Mouse (Mus musculus) cortical plate, adult 2 months (tissue): ENCODE measurements around the gene Zfand3. TPM values are rescaled to one million over a fixed set of nuclear protein-coding genes. Genes with fewer than 3 reads are reported as not detected.
A peak's percentile ranks its signal among the peaks of the same experiment; 100 is the strongest.

ENCODE experiments used
- H3K27ac ChIP-seq: fragments of 200-500 bp; 2 replicates; pipeline ENCODE4 v1.5.1; 2012; ENCODE audit warnings: low read length, control low read depth, inconsistent platforms; ENCODE audit not compliant: insufficient read depth
- H3K4me1 ChIP-seq: fragments of 200-500 bp; 2 replicates; pipeline ENCODE4 v1.6.1; 2011; ENCODE audit warnings: low read length; ENCODE audit not compliant: control insufficient read depth, insufficient read depth
- H3K4me3 ChIP-seq: fragments of 200-500 bp; 2 replicates; pipeline ENCODE4 v1.5.1; 2011; ENCODE audit warnings: mild to moderate bottlenecking, low read length, control low read depth; ENCODE audit not compliant: insufficient read depth
- CTCF ChIP-seq: fragments of 200-500 bp; IDR thresholded peaks from 2 replicates; pipeline ENCODE4 v1.5.1; 2011; ENCODE audit warnings: mild to moderate bottlenecking, control low read depth, low read length; ENCODE audit not compliant: insufficient read depth; ENCODE audit errors: extremely low read depth
- POLR2A ChIP-seq: fragments of 200-500 bp; IDR thresholded peaks from 2 replicates; pipeline ENCODE4 v1.6.1; 2011; ENCODE audit warnings: mild to moderate bottlenecking, low read length, control low read depth; ENCODE audit not compliant: insufficient read depth; ENCODE audit errors: extremely low read depth
- polyA plus RNA-seq: library from polyadenylated mRNA; depleted of rRNA; stranded (reverse); fragments of >200 nt; gene quantifications from 2 replicates; pipeline ENCODE4 v1.2.3, GENCODE M21; 2012

Gene Zfand3
- polyA plus RNA-seq, 1 experiment, result 102 TPM

DNA sequence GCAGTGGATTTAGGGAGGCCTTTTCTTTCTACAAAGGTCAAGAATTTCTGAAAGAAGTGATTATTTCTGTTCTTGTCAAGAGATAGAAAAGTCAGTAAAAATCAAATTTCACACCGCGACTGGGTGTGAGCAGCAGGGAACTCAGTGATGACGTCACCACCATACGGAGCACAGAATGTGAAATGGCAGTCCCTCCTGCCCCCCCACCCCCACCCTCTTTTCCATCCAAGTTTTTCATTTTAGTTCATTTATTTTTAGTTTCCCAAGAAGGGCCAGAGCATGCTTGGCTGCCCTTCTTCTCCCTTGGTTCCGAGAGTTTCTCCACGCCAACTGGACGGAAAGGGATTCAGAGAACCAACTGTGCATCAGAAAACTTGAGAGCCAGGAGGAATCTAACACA lies 6.8 kb upstream of the Zfand3 start:
- TF ChIP-seq CTCF, result no peak
- no peak for TF ChIP-seq POLR2A
- Histone ChIP-seq H3K27ac (no peak overlapping the region), H3K4me3 (no peak overlapping the region)

DNA sequence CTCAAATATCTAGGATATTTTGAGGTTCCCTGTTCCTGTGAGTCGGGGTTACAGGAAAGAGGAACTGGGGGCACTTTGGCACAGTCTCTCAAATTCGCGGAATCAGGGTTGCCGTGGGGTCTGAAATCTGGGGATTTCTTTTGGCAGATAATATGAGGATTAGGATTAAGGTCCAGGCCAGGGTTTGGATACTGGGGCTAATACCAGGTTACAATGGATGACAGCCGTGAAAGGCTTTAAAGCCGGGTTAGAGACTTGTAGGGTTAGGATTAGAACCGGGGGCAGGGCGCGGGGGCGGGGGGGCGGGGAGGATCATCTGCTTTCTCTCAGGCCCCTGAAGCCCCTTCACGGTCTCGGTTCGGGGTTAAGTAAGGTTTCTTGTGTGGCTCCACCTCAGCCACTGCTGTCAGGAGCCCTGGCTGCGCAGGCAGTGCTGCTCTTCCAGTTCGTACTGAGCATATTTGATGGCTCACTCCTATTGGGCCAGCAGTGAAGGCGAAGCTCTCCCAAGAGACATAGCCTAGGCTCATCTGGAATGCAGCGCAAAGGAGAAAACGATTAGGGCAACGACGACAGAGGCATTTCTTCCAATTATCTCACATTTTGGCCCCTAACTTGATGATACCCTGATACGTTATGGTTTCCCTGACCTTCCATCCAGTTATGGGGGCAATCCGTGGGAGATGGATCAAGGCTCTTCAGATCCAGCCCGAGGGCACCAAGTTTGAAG lies 5.8 kb upstream of the Zfand3 start:
- no peak overlapping the region for H3K27ac ChIP-seq
- no peak overlapping the region for H3K4me3 ChIP-seq
- TF ChIP-seq POLR2A, result no peak
- TF ChIP-seq CTCF, result no peak
- no peaks in the 10 kb centered on the region; the same call in 1 of the 2 replicates for H3K4me1 ChIP-seq

More for the DNA sequence above, 6.8 kb upstream of the Zfand3 start:
- H3K4me1 ChIP-seq, result no peaks in the 10 kb centered on the region

DNA sequence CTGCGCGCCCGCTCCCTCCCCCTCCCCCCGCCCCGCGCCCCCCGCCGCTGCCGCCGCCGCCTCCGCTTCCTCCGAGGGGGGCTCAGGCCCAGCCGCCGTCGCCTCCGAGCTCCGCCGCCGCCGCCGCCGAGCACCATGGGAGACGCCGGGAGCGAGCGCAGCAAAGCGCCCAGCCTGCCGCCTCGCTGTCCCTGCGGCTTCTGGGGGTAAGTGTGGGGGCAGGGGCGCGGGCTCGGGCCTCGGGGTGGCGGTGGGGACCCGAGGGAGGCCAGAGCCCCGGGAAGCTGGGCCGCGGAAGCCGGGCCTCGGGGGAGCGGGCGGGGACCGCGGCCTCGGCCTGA lies 540 bp downstream of the Zfand3 start:
- TF ChIP-seq CTCF (no peak), POLR2A (no peak)
- Histone ChIP-seq H3K4me3 (peak overlapping the region; percentile 61), H3K27ac (no peak overlapping the region), H3K4me1 (peaks cover 16% of the 10 kb centered on the region)

DNA sequence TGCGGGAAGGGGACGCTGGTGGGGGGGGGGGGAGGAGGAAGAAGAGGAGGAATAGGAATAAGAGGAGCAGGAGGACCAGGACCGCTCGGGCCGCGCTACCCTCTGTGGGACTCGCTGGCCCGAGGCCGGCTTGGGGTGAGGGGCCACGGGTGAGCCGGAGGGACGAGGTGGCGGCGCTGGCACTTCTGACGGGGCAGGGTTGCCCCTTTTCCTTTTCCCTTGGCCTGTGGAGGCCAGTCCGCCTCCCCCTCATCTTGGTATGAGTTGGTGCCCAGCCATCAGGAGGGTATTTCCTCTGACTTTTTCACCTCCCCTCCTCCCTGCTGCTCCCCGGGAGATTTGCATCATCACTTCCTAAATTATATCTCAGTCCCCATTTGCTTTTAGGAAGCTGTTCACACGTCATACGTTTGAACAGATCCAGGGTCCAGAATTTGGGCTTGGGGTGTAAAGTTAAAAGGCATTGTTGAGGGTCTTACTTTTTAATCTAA lies 963 bp downstream of the Zfand3 start:
- TF ChIP-seq CTCF (no peak), POLR2A (no peak)
- Histone ChIP-seq H3K4me1 (peaks cover 16% of the 10 kb centered on the region), H3K4me3 (peak overlapping the region; percentile 61), H3K27ac (peak overlapping the region; percentile 76; the same call in 1 of the 2 replicates)

DNA sequence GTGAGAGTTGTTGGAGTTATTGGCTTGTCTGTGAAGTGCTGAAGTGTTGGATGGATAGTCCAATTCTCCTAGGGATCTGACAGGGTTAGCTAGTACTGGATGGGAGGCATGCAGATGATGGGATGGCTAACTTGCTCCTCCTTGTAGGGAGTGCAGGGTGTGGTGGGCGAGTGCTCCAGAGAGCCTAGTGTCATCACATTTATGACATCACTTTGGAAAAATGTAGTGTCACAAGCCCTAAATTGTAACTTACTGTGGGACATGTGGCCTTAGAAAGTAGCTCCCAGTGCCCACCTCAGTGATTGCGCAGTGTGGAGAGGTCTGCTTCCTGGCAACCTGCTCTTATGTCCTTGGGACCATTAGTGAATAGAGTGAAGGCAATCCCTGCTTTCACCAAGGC lies 2.3 kb downstream of the Zfand3 start:
- Histone ChIP-seq H3K4me1 (peaks cover 16% of the 10 kb centered on the region), H3K4me3 (no peak overlapping the region; the same call in 1 of the 2 replicates), H3K27ac (no peak overlapping the region)
- TF ChIP-seq CTCF (no peak), POLR2A (no peak)

DNA sequence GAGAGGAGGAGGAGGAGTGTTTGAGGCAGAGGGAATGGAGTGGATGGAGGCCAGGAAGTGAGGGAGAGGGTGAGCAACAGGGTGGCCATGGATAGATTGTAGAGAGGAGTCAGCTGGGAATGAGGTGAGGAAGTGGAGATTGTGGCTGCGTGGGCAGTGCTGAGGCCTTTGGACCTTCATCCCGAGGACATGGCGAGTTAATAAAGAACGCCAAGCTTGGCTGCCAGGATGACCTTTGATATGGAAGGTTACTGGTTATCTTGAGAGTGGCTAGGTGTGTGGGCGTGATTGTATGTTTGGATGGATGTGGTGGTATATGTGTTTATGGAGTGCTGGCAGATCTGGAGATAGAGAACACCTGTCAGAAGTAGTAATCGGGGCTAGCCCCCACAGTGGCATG lies 3.4 kb downstream of the Zfand3 start:
- H3K27ac ChIP-seq, result 0 out of 2 replicates have a peak overlapping the region, but pooled peaks have one; percentile 12
- peaks cover 16% of the 10 kb centered on the region for H3K4me1 ChIP-seq
- TF ChIP-seq POLR2A (no peak), CTCF (no peak)
- H3K4me3 ChIP-seq, result no peak overlapping the region

DNA sequence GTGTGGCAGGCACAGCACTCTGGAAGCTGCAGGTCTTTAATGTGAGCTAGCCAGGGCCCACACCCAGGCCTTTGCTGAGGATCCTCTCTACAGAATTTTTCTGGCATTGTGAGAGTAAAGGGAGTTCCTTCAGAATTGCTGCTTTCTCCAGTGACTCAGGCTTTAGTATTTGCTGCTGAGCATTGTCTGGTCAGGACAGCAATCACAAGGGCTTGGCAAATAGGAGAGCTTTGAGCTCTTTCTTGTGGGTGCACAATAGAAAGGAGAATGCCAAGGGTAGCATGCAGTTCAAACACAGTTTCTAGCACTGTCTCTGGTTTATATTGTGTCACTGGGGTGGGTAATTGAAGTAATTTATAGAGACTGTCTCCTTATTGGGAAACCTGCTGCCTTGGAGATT lies 3.9 kb downstream of the Zfand3 start:
- no peak for TF ChIP-seq CTCF
- TF ChIP-seq POLR2A, result no peak
- H3K27ac ChIP-seq, result 0 out of 2 replicates have a peak overlapping the region, but pooled peaks have one; percentile 12

DNA sequence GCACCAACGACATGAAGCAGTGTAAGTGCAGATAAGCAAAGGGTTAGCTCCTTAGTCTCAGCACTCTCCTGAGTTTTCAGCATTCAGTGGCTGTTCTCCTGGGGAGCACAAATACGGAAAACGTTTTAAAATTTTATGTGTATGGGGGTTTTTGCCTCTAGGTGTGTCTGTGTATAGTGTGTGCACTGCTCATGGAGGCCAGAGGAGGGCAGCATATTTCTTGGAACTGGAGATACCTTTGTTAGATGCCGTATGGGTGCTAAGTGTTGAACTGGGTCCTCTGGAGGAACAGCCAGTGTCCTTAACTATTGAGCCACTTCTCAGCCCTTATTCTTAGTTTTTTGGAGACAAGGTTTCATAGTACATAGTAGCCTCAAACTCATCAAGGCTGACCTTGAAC lies 10.1 kb downstream of the Zfand3 start:
- Histone ChIP-seq H3K4me3 (no peak overlapping the region), H3K27ac (no peak overlapping the region), H3K4me1 (peaks cover 4% of the 10 kb centered on the region; the same call in 1 of the 2 replicates)
- TF ChIP-seq POLR2A (no peak), CTCF (0 out of 2 replicates have a peak, but pooled peaks have one; percentile 7)

More for the DNA sequence above, 3.9 kb downstream of the Zfand3 start:
- Histone ChIP-seq H3K4me1 (peaks cover 16% of the 10 kb centered on the region), H3K4me3 (no peak overlapping the region)

DNA sequence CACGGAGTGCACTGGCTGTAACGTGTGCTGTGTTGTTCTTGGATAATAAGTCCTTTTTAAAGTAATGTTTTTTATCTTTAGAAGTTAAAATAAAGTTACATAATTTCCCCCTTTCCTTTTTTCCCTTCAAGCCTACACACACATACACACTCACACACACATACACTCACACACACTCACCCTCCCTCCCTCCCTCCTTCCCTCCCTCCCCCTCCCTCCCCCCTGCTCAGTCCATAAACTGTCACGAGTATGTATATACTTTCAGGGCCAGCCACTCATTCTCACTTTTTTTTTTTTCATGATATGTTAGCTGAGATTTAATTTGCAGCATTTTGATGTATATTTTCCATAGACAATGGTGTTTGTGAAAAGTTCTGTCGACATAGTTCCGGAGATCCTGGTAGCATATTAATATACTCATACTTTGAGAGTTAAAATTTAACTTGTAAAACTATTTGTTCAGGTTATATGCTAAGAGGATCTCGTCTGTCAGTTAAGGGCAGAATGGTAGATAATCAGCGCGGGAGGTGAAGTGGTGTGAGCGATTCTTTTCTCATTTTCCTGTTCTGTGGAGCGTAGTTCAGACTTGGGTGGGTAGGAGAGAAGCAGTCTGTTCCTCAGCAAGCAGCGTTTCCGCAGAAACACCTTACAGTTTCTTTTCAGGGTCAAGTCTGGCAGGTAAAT lies 14.5 kb downstream of the Zfand3 start:
- Histone ChIP-seq H3K27ac (no peak overlapping the region), H3K4me3 (no peak overlapping the region), H3K4me1 (peaks cover 3% of the 10 kb centered on the region; the same call in 1 of the 2 replicates)
- TF ChIP-seq POLR2A, result no peak
- no peak for TF ChIP-seq CTCF

DNA sequence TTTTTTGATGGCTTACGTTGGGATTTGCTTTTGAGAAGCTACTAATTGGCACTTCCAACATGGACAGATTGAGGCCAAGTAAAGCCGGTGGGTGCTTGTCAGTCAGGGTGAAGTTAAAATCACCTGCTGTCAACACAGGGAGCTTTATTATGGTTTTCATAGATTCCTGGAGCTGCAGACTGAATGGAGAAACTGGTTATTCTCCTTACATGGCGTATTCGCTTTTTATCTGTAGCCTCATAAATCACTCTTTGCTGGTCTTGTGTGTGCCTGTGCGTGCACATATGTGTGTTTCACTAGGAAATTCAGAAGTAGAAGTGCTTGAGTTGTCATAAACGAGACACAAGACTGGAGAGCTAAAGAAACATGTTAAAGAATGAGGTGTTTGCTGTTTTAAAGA lies 15.4 kb downstream of the Zfand3 start:
- H3K27ac ChIP-seq, result no peak overlapping the region
- peaks cover 3% of the 10 kb centered on the region; the same call in 1 of the 2 replicates for H3K4me1 ChIP-seq
- no peak for TF ChIP-seq POLR2A
- no peak for TF ChIP-seq CTCF
- H3K4me3 ChIP-seq, result no peak overlapping the region
